Mouse (Mus musculus): ENCODE data around the gene Nupr1.

Gene Nupr1

GRCm38 (mm10) chr7:126642545-126643243 is 12.0 kb upstream of the Nupr1 start:
- no peak for DNase-seq

- DNase-seq, result peak; percentile 56
Measured at GRCm38 (mm10) chr7:126636733-126637520, 6.3 kb upstream of the Nupr1 start.

GRCm38 (mm10) chr7:126635375-126635774 is 4.7 kb upstream of the Nupr1 start:
- DNase-seq, result no peak

- no peak for DNase-seq
Measured at GRCm38 (mm10) chr7:126632478-126632877, 1.8 kb upstream of the Nupr1 start.

- no peak for DNase-seq
Measured at GRCm38 (mm10) chr7:126629915-126630314, 746 bp downstream of the Nupr1 start.

GRCm38 (mm10) chr7:126628111-126628510 is 2.5 kb downstream of the Nupr1 start:
- DNase-seq, result peak; percentile 13

- no peak for DNase-seq
Measured at GRCm38 (mm10) chr7:126625807-126626600, 4.7 kb downstream of the Nupr1 start.

- DNase-seq, result peak; percentile 89
Measured at GRCm38 (mm10) chr7:126625369-126625768, 5.3 kb downstream of the Nupr1 start.

GRCm38 (mm10) chr7:126624774-126625173 is 5.9 kb downstream of the Nupr1 start:
- DNase-seq, result peak; percentile 23

GRCm38 (mm10) chr7:126623381-126623780 is 7.3 kb downstream of the Nupr1 start:
- no peak for DNase-seq

- DNase-seq, result peak; percentile 57
Measured at GRCm38 (mm10) chr7:126621452-126622359, 9.0 kb downstream of the Nupr1 start.

- DNase-seq, result no peak
Measured at GRCm38 (mm10) chr7:126619559-126620275, 10.9 kb downstream of the Nupr1 start.

- DNase-seq, result no peak
Measured at GRCm38 (mm10) chr7:126616707-126617106, 14.0 kb downstream of the Nupr1 start.

GRCm38 (mm10) chr7:126612736-126613135 is 17.9 kb downstream of the Nupr1 start:
- DNase-seq, result no peak

GRCm38 (mm10) chr7:126607796-126608195 is 22.9 kb downstream of the Nupr1 start:
- DNase-seq, result no peak

- peak; percentile 64 for DNase-seq
Measured at GRCm38 (mm10) chr7:126607064-126607463, 23.6 kb downstream of the Nupr1 start.

- no peak for DNase-seq
Measured at GRCm38 (mm10) chr7:126606611-126607010, 24.1 kb downstream of the Nupr1 start.

- no peak for DNase-seq
Measured at GRCm38 (mm10) chr7:126602650-126603049, 28.0 kb downstream of the Nupr1 start.

- DNase-seq, result no peak
Measured at GRCm38 (mm10) chr7:126601896-126602295, 28.8 kb downstream of the Nupr1 start.

GRCm38 (mm10) chr7:126598919-126599318 is 31.7 kb downstream of the Nupr1 start:
- DNase-seq, result no peak

GRCm38 (mm10) chr7:126596414-126596813 is 34.2 kb downstream of the Nupr1 start:
- no peak for DNase-seq

GRCm38 (mm10) chr7:126595890-126596289 is 34.8 kb downstream of the Nupr1 start:
- no peak for DNase-seq

All from lung, postnatal 14 days (tissue).